Mouse (Mus musculus) ES-Bruce4 (cell line): ENCODE results near the gene Kmt2d.

Experiments used
- CTCF ChIP-seq: IDR thresholded peaks from one replicate; pipeline ENCODE4 v1.8.1; 2011; ENCODE audit warnings: low read depth, low read length
- POLR2A ChIP-seq: IDR thresholded peaks from one replicate; pipeline ENCODE4 v1.8.1; 2011; ENCODE audit warnings: low read length; ENCODE audit not compliant: insufficient read depth

- no peak for TF ChIP-seq CTCF
- no peak for TF ChIP-seq POLR2A
These were observed 64.8 kb downstream of the Kmt2d start for GRCm38 (mm10) chr15:98806071-98806808.
